ENCODE assay signal across 13 mouse cellular contexts in genomic region chr14:76599706-76600105, GRCm38 (mm10). TPM values are rescaled to one million over a fixed set of nuclear protein-coding genes. Genes with fewer than 3 reads are reported as not detected.
DNase-seq lines count a peak whose midpoint lies in the region; ATAC-seq and TF ChIP-seq lines count a peak whose summit lies in the region.
"Had no signal": no experiment of that assay in that cellular context is flagged by ENCODE, and none has a peak within 500 bp of the region (broad histone marks: within the 10 kb centered on the region; RNA-seq: fewer than 3 reads in every experiment).

No protein-coding gene starts in this region.

- intact Hi-C loops in gastrocnemius, adult 2 months (cut with DNase I): no loop called here

- H3K4me3 ChIP-seq in gastrocnemius, adult 2 months: no peak overlapping the region
- no peak overlapping the region for H3K4me3 ChIP-seq in intestine, embryonic 15.5 days (replicated peaks)
- no peak overlapping the region for H3K4me3 ChIP-seq in intestine, postnatal 0 days (ENCODE audit: low read depth, low read length)
- H3K4me3 ChIP-seq in embryonic facial prominence, embryonic 10.5 days: no peak overlapping the region
- H3K4me3 ChIP-seq in limb, embryonic 14.5 days (replicated peaks; ENCODE audit: low read length): no peak overlapping the region
- H3K4me3 ChIP-seq: erythroblast, embryonic 14.5 days; hindbrain, embryonic 15.5 days; liver, embryonic 15.5 days had no signal

- H3K27ac ChIP-seq in gastrocnemius, adult 2 months: peak overlapping the region; percentile 32; the same call in 1 of the 2 replicates
- 0 out of 2 replicates have a peak overlapping the region, but pooled peaks have one; percentile 44 for H3K27ac ChIP-seq in intestine, embryonic 15.5 days
- H3K27ac ChIP-seq in intestine, postnatal 0 days (ENCODE audit: low read depth, low read length): no peak overlapping the region
- peak overlapping the region; percentile 89; the same call in 1 of the 2 replicates for H3K27ac ChIP-seq in embryonic facial prominence, embryonic 10.5 days (replicated peaks)
- no peak overlapping the region for H3K27ac ChIP-seq in limb, embryonic 14.5 days (replicated peaks; ENCODE audit: low read depth, low read length)
- H3K27ac ChIP-seq: hindbrain, embryonic 15.5 days; liver, embryonic 15.5 days had no signal

- no peaks in the 10 kb centered on the region for H3K9me3 ChIP-seq in intestine, embryonic 15.5 days
- no peaks in the 10 kb centered on the region for H3K9me3 ChIP-seq in intestine, postnatal 0 days (ENCODE audit: control insufficient read depth)
- no peaks in the 10 kb centered on the region for H3K9me3 ChIP-seq in embryonic facial prominence, embryonic 10.5 days
- H3K9me3 ChIP-seq in limb, embryonic 14.5 days (ENCODE audit: control insufficient read depth, low read length): no peaks in the 10 kb centered on the region
- H3K9me3 ChIP-seq: hindbrain, embryonic 15.5 days; liver, embryonic 15.5 days had no signal

- no peak overlapping the region for H3K9ac ChIP-seq in intestine, embryonic 15.5 days
- H3K9ac ChIP-seq in intestine, postnatal 0 days (ENCODE audit: low read depth, low read length): no peak overlapping the region
- no peak overlapping the region for H3K9ac ChIP-seq in limb, embryonic 14.5 days (ENCODE audit: low read depth, low read length, severe bottlenecking)
- H3K9ac ChIP-seq: hindbrain, embryonic 15.5 days had no signal

- WGBS in intestine, embryonic 15.5 days: 50% methylated on average over 4 of the region's 4 CpGs
- 59% methylated on average over 4 of the region's 4 CpGs for WGBS in intestine, postnatal 0 days
- WGBS in embryonic facial prominence, embryonic 10.5 days: 45% methylated on average over 4 of the region's 4 CpGs
- 39% methylated on average over 4 of the region's 4 CpGs for WGBS in limb, embryonic 14.5 days

- no peaks in the 10 kb centered on the region for H3K36me3 ChIP-seq in intestine, embryonic 15.5 days
- no peaks in the 10 kb centered on the region for H3K36me3 ChIP-seq in intestine, postnatal 0 days (ENCODE audit: control insufficient read depth, insufficient read depth)
- H3K36me3 ChIP-seq in embryonic facial prominence, embryonic 10.5 days (replicated peaks): no peaks in the 10 kb centered on the region
- no peaks in the 10 kb centered on the region for H3K36me3 ChIP-seq in limb, embryonic 14.5 days (ENCODE audit: control insufficient read depth, insufficient read depth, low read length)
- H3K36me3 ChIP-seq: hindbrain, embryonic 15.5 days; liver, embryonic 15.5 days had no signal

- no peak overlapping the region for H3K4me2 ChIP-seq in intestine, embryonic 15.5 days (replicated peaks)
- no peak overlapping the region for H3K4me2 ChIP-seq in intestine, postnatal 0 days (replicated peaks; ENCODE audit: low read depth)
- H3K4me2 ChIP-seq in limb, embryonic 14.5 days (replicated peaks; ENCODE audit: low read depth, low read length, severe bottlenecking): 0 out of 2 replicates have a peak overlapping the region, but pooled peaks have one; percentile 3

- TF ChIP-seq CTCF in gastrocnemius, adult 2 months (IDR thresholded peaks at IDR 0.05): no peak
- TF ChIP-seq CTCF in intestine, postnatal 0 days (IDR thresholded peaks at IDR 0.05; ENCODE audit: low read depth): no peak

- no peak for ATAC-seq in intestine, embryonic 15.5 days
- ATAC-seq in intestine, postnatal 0 days: no peak
- ATAC-seq in limb, embryonic 14.5 days (ENCODE audit: low FRiP score, low read depth): no peak
- ATAC-seq: Patski had no signal

- H3K27me3 ChIP-seq in intestine, embryonic 15.5 days (replicated peaks): no peaks in the 10 kb centered on the region
- H3K27me3 ChIP-seq in intestine, postnatal 0 days (replicated peaks; ENCODE audit: control insufficient read depth, insufficient read depth, low read length): no peaks in the 10 kb centered on the region
- no peaks in the 10 kb centered on the region for H3K27me3 ChIP-seq in embryonic facial prominence, embryonic 10.5 days (replicated peaks; ENCODE audit: low read depth, poor library complexity, severe bottlenecking)
- no peaks in the 10 kb centered on the region for H3K27me3 ChIP-seq in limb, embryonic 14.5 days (ENCODE audit: control insufficient read depth, insufficient read depth, low read length)
- H3K27me3 ChIP-seq: hindbrain, embryonic 15.5 days; liver, embryonic 15.5 days; Patski had no signal

- TF ChIP-seq POLR2A in limb, embryonic 14.5 days (IDR thresholded peaks at IDR 0.05; ENCODE audit: borderline replicate concordance, extremely low read depth, insufficient read depth, insufficient read length): no peak

- H3K4me1 ChIP-seq in intestine, embryonic 15.5 days (replicated peaks): peaks cover 36% of the 10 kb centered on the region
- peaks cover 10% of the 10 kb centered on the region; the same call in 1 of the 2 replicates for H3K4me1 ChIP-seq in intestine, postnatal 0 days (replicated peaks; ENCODE audit: control insufficient read depth, insufficient read depth, low read length)
- H3K4me1 ChIP-seq in embryonic facial prominence, embryonic 10.5 days: peaks cover 38% of the 10 kb centered on the region
- peaks cover 46% of the 10 kb centered on the region for H3K4me1 ChIP-seq in limb, embryonic 14.5 days (ENCODE audit: control insufficient read depth, insufficient read depth, low read length)

- no peak for DNase-seq in gastrocnemius, adult 2 months
- DNase-seq in gastrocnemius, postnatal 10 days: no peak
- no peak for DNase-seq in embryonic facial prominence, embryonic 10.5 days (ENCODE audit: low spot score)
- DNase-seq in limb, embryonic 14.5 days (ENCODE audit: low spot score): no peak
- DNase-seq in lung, postnatal 25 days (ENCODE audit: low spot score): no peak
- DNase-seq: gastrocnemius, postnatal 14 days; kidney, adult 9 months had no signal

RNA-seq across cellular contexts. Expression of gene Serp2, which starts 43.0 kb away (rescaled TPM):
- under 1 TPM in 1 of 2 experiments, not detected in 1; 0.64 TPM for total RNA-seq in gastrocnemius, adult 2 months (2021)
- total RNA-seq in gastrocnemius, postnatal 10 days (2021): 1 to 10 TPM; 1.8 to 2.4 TPM
- polyA plus RNA-seq in intestine, embryonic 15.5 days (2015; fragmentation: Nextera tagmentation; extraction: Ambion mirVana): 8.6 and 10.0 TPM in 2 replicates
- 7.5 and 7.7 TPM in 2 replicates for polyA plus RNA-seq in intestine, postnatal 0 days (2015; fragmentation: Nextera tagmentation; extraction: Ambion mirVana)
- polyA plus RNA-seq in embryonic facial prominence, embryonic 10.5 days (2016; fragmentation: Nextera tagmentation; extraction: Ambion mirVana): 18.9 and 21.6 TPM in 2 replicates
- 12.7 and 14.7 TPM in 2 replicates for polyA plus RNA-seq in limb, embryonic 14.5 days (2012; rRNA removed)
- polyA plus RNA-seq in limb, embryonic 14.5 days (2014; fragmentation: Nextera tagmentation; extraction: Ambion mirVana): 14.3 and 14.4 TPM in 2 replicates

Comparison
In these comparisons a context has a peak if more than half of its experiments do, and no peak if none do; other contexts are left out.
1. H3K27ac ChIP-seq: peak in gastrocnemius, adult 2 months (single experiment), intestine, embryonic 15.5 days (single experiment) and embryonic facial prominence, embryonic 10.5 days (single experiment); none in intestine, postnatal 0 days (single experiment) and limb, embryonic 14.5 days (single experiment).